Mouse (Mus musculus): ENCODE results near the gene 4430402I18Rik.

- TF ChIP-seq POLR2A (IDR thresholded peaks at IDR 0.05; ENCODE audit: low read depth, low read length): no peak
- no peak for TF ChIP-seq CTCF (IDR thresholded peaks at IDR 0.05; ENCODE audit: extremely low read depth, insufficient read depth, insufficient read length, insufficient replicate concordance)
Measured at GRCm38 (mm10) chr19:28968178-28968577, 578 bp upstream of the 4430402I18Rik start.
